Mouse (Mus musculus): ENCODE results near the gene Lgi4. TPM values are rescaled to one million over a fixed set of nuclear protein-coding genes. Genes with fewer than 3 reads are reported as not detected.

Gene Lgi4
- total RNA-seq, 2 experiments from 2014 or later: 37.9 to 41.9 TPM

DNA sequence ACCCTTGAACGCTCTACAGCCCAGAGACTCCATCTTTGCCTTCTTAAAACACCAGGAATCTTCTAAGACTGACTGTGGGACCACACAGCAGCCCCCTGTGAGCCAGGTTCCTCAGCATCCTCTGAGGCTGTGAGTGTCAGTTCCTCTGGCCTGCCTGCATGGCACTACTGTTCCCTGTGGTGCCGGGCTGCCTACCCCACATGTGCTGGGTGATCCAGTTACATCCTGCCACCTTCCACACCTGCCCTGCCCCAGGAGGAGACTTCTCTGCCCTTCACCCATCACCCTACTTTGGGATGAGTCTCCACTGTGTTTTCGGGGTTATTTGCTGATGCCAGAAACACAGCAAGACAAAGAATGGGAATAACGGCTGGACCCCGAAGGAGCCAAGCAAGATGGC is 60.4 kb downstream of the Lgi4 start:
- Histone ChIP-seq H3K4me3 (no peak overlapping the region), H3K27ac (peak overlapping the region; percentile 11; the same call in 1 of the 2 replicates)
- no peak for DNase-seq (ENCODE audit: low spot score in 2 of 2)
- TF ChIP-seq CTCF (conservative IDR thresholded peaks at IDR 0.05): no peak

Small RNAs within 50 kb of the gene (microRNA-seq; reads per million reads assigned to microRNA genes)
- gene Mir7050: 0 reads per million in 2 experiments

Other genes with a start within 250 kb of the Lgi4 start
- not detected for gene Ffar2, start 235.6 kb upstream of the Lgi4 start, total RNA-seq (2021)
- gene Ffar3, start 203.2 kb upstream of the Lgi4 start, total RNA-seq (2021): not detected
- gene Ffar1, start 197.8 kb upstream of the Lgi4 start, total RNA-seq (2021): not detected
- gene Cd22, start 179.0 kb upstream of the Lgi4 start, total RNA-seq (2021): not detected
- gene Mag, start 144.5 kb upstream of the Lgi4 start, total RNA-seq (2021): 100 to 1,000 TPM; 135 to 145 TPM
- not detected for gene Hamp2, start 134.7 kb upstream of the Lgi4 start, total RNA-seq (2021)
- gene Hamp, start 115.3 kb upstream of the Lgi4 start, total RNA-seq (2021): not detected
- 100 to 1,000 TPM; 134 to 137 TPM for gene Usf2, start 102.5 kb upstream of the Lgi4 start, total RNA-seq (2021)
- gene Lsr, start 85.9 kb upstream of the Lgi4 start, total RNA-seq (2021): 1 to 10 TPM; 7.5 to 8.6 TPM
- gene Fam187b, start 85.6 kb upstream of the Lgi4 start, total RNA-seq (2021): not detected
- gene Fxyd5, start 16.9 kb upstream of the Lgi4 start, total RNA-seq (2021): 10 to 100 TPM; 17.3 to 26.9 TPM
- 100 to 1,000 TPM; 117 to 121 TPM for gene Fxyd7, start 7.9 kb upstream of the Lgi4 start, total RNA-seq (2021)
- 100 to 1,000 TPM in 1 of 2 experiments, 10 to 100 TPM in 1; 90.9 to 114 TPM for gene Fxyd1, start 2.1 kb upstream of the Lgi4 start, total RNA-seq (2021)
- 1 to 10 TPM in 1 of 2 experiments, not detected in 1; 1.7 TPM for gene Fxyd3, start 17.4 kb downstream of the Lgi4 start, total RNA-seq (2021)
- 1 to 10 TPM; 2.9 to 7.1 TPM for gene Hpn, start 55.9 kb downstream of the Lgi4 start, total RNA-seq (2021)
- 100 to 1,000 TPM; 585 to 611 TPM for gene Scn1b, start 67.7 kb downstream of the Lgi4 start, total RNA-seq (2021)
- 100 to 1,000 TPM; 118 to 124 TPM for gene Gramd1a, start 96.6 kb downstream of the Lgi4 start, total RNA-seq (2021)
- gene Scgb2b2, start 231.2 kb downstream of the Lgi4 start, total RNA-seq (2021): not detected
- gene Scgb1b2, start 232.5 kb downstream of the Lgi4 start, total RNA-seq (2021): not detected

All from layer of hippocampus, adult 2 months (tissue).